Mouse (Mus musculus) intestine, postnatal 0 days (tissue): ENCODE results near the gene Map2k5. TPM values are rescaled to one million over a fixed set of nuclear protein-coding genes. Genes with fewer than 3 reads are reported as not detected.
A peak's percentile ranks its signal among the peaks of the same experiment; 100 is the strongest.

ENCODE experiments used
- ATAC-seq: fragments of 200-750 bp; cut with Nextera tagmentation; 2 replicates; pipeline ENCODE4 v1.8.0; 2017; ENCODE audit warnings: mild to moderate bottlenecking, moderate TSS enrichment, moderate library complexity
- H3K27ac ChIP-seq: fragments of 300-500 bp; sonication (generic); 2 replicates; pipeline ENCODE4 v1.5.1; 2014; ENCODE audit warnings: mild to moderate bottlenecking, low read depth, low read length, moderate library complexity
- H3K27me3 ChIP-seq: fragments of 300-500 bp; sonication (generic); replicated peaks from 2 replicates; pipeline ENCODE4 v1.6.1; 2014; ENCODE audit warnings: low read length, mixed read lengths; ENCODE audit not compliant: control insufficient read depth, insufficient read depth
- H3K36me3 ChIP-seq: fragments of 300-500 bp; sonication (generic); 2 replicates; pipeline ENCODE4 v1.6.1; 2014; ENCODE audit warnings: mild to moderate bottlenecking, moderate library complexity; ENCODE audit not compliant: control insufficient read depth, insufficient read depth
- H3K4me1 ChIP-seq: fragments of 300-500 bp; sonication (generic); replicated peaks from 2 replicates; pipeline ENCODE4 v1.6.1; 2014; ENCODE audit warnings: antibody characterized with exemption, low read length, mixed read lengths; ENCODE audit not compliant: control insufficient read depth, insufficient read depth
- H3K4me2 ChIP-seq: fragments of 300-500 bp; sonication (generic); replicated peaks from 2 replicates; pipeline ENCODE4 v1.6.1; 2014; ENCODE audit warnings: low read depth, mild to moderate bottlenecking, moderate library complexity
- H3K4me3 ChIP-seq: fragments of 300-500 bp; sonication (generic); 2 replicates; pipeline ENCODE4 v1.5.1; 2014; ENCODE audit warnings: low read depth, low read length
- H3K9ac ChIP-seq: fragments of 300-500 bp; sonication (generic); 2 replicates; pipeline ENCODE4 v1.6.1; 2014; ENCODE audit warnings: mild to moderate bottlenecking, low read depth, low read length
- H3K9me3 ChIP-seq: fragments of 300-500 bp; sonication (generic); 2 replicates; pipeline ENCODE4 v1.6.1; 2016; ENCODE audit warnings: mixed run types; ENCODE audit not compliant: control insufficient read depth
- CTCF ChIP-seq: sonication (generic); IDR thresholded peaks from 2 replicates; pipeline ENCODE4 v1.5.1; 2016; ENCODE audit warnings: low read depth, mild to moderate bottlenecking, control low read depth, antibody characterized with exemption, moderate library complexity
- WGBS: fragments of 180-500 bp; shearing (Covaris S2); extraction: QIAGEN DNeasy Blood & Tissue Kit; methylation state at CpG from one replicate; pipeline ENCODE4 v1.1.7; 2014; 5-methylcytosine and 5-hydroxymethylcytosine counted together
- polyA plus RNA-seq: library from polyadenylated mRNA; unstranded; fragments of >200 nt; fragmentation: Nextera tagmentation; extraction: Ambion mirVana; gene quantifications from 2 replicates; pipeline ENCODE4 v1.2.1, GENCODE M21; 2015

Map2k5 gene
- polyA plus RNA-seq, 1 experiment from 2014 or later, result 13.8 TPM

GRCm38 (mm10) chr9:63129641-63130041, 248.1 kb downstream of the Map2k5 start:
- peaks cover 12% of the 10 kb centered on the region for H3K27me3 ChIP-seq
- no peak overlapping the region for H3K4me3 ChIP-seq
- TF ChIP-seq CTCF, result no peak
- no peak overlapping the region for H3K4me2 ChIP-seq
- no peaks in the 10 kb centered on the region for H3K4me1 ChIP-seq
- no peak for ATAC-seq
- no peaks in the 10 kb centered on the region for H3K9me3 ChIP-seq
- no peaks in the 10 kb centered on the region for H3K36me3 ChIP-seq
- no peak overlapping the region for H3K27ac ChIP-seq
- H3K9ac ChIP-seq, result no peak overlapping the region
- 79% methylated on average over 8 of the region's 8 CpGs for WGBS

DNA sequence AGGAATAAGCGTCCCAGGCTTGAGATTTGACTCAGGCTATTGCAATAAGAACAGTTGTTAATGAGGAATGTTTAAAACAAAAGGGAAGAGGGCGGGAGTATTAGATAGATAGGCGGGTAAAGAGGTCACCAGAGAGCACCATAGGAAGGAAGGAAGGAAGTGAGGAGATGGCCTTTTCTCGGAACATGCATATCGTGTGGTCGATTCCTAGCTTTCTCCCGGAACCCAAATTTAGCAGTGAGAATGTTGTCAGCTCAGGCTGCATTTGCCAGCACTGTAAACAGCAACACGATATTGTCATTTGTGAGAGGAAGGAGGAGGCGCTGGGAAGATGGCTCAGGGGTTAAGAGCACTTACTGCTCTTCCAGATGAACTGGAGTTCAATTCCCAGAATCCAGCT, 253.2 kb downstream of the Map2k5 start:
- no peak for ATAC-seq
- Histone ChIP-seq H3K27me3 (no peaks in the 10 kb centered on the region), H3K4me2 (peak overlapping the region; percentile 96), H3K4me1 (no peaks in the 10 kb centered on the region), H3K27ac (no peak overlapping the region), H3K9me3 (no peaks in the 10 kb centered on the region), H3K9ac (no peak overlapping the region), H3K4me3 (peak overlapping the region; percentile 52; the same call in 1 of the 2 replicates), H3K36me3 (no peaks in the 10 kb centered on the region)
- no peak for TF ChIP-seq CTCF
- WGBS, result 34% methylated on average over 9 of the region's 9 CpGs

- H3K27ac ChIP-seq, result no peak overlapping the region; the same call in 1 of the 2 replicates
- H3K4me1 ChIP-seq, result no peaks in the 10 kb centered on the region
- H3K36me3 ChIP-seq, result no peaks in the 10 kb centered on the region
- peak; percentile 84 for ATAC-seq
- H3K27me3 ChIP-seq, result no peaks in the 10 kb centered on the region
- H3K4me2 ChIP-seq, result peak overlapping the region; percentile 96
- 5% methylated on average over 30 of the region's 30 CpGs for WGBS
- peak overlapping the region; percentile 52 for H3K4me3 ChIP-seq
- H3K9ac ChIP-seq, result peak overlapping the region; percentile 53
- no peaks in the 10 kb centered on the region for H3K9me3 ChIP-seq
- peak; percentile 100 for TF ChIP-seq CTCF
These were observed 254.0 kb downstream of the Map2k5 start for GRCm38 (mm10) chr9:63123451-63124438.

GRCm38 (mm10) chr9:63122161-63122833, 255.4 kb downstream of the Map2k5 start:
- no peaks in the 10 kb centered on the region for H3K4me1 ChIP-seq
- H3K27me3 ChIP-seq, result no peaks in the 10 kb centered on the region
- H3K4me3 ChIP-seq, result no peak overlapping the region
- H3K4me2 ChIP-seq, result no peak overlapping the region
- ATAC-seq, result no peak
- WGBS, result 65% methylated on average over 8 of the region's 8 CpGs
- no peak overlapping the region for H3K9ac ChIP-seq
- no peaks in the 10 kb centered on the region for H3K36me3 ChIP-seq
- TF ChIP-seq CTCF, result no peak
- H3K9me3 ChIP-seq, result no peaks in the 10 kb centered on the region
- no peak overlapping the region for H3K27ac ChIP-seq

DNA sequence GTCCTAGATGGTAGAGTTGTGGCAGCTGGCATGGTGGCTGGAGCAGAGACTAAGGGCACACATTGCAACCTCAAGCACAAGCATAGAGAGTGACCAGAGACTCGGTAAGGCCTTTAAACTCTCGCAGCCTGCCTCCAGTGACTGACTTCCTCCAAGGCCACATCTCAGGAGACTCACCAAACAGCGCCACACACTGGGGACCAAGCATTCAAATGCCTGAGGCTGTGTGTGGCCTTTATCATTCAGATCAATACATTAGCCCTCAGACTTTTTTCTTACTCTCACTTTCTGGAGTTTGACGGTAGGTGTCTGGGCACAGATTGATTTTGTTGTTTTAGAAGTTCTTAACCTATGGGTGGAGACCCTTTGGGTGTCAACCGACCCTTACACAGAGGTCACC, 259.3 kb downstream of the Map2k5 start:
- 74% methylated on average over 5 of the region's 5 CpGs for WGBS
- H3K4me1 ChIP-seq, result no peaks in the 10 kb centered on the region
- no peak overlapping the region for H3K4me3 ChIP-seq
- no peak overlapping the region for H3K9ac ChIP-seq
- peak; percentile 27 for TF ChIP-seq CTCF
- no peaks in the 10 kb centered on the region for H3K9me3 ChIP-seq
- H3K36me3 ChIP-seq, result no peaks in the 10 kb centered on the region
- no peak overlapping the region for H3K4me2 ChIP-seq
- no peak for ATAC-seq
- H3K27me3 ChIP-seq, result no peaks in the 10 kb centered on the region
- H3K27ac ChIP-seq, result no peak overlapping the region

Other genes with a start within 250 kb of the Map2k5 start
- gene Skor1, start 228.9 kb downstream of the Map2k5 start, polyA plus RNA-seq, result not detected in 2 replicates
- gene 2300009A05Rik, start 21.3 kb upstream of the Map2k5 start, polyA plus RNA-seq, result 81.9 and 85.3 TPM in 2 replicates
- gene Iqch, start 224.6 kb upstream of the Map2k5 start, polyA plus RNA-seq, result 0.04 TPM in 1 of 2 replicates, not detected in the other
- 26.1 and 26.5 TPM in 2 replicates for gene Aagab, start 224.8 kb upstream of the Map2k5 start, polyA plus RNA-seq